Mouse (Mus musculus) liver, embryonic 12.5 days (tissue): ENCODE results near the gene Mb21d2. TPM values are rescaled to one million over a fixed set of nuclear protein-coding genes. Genes with fewer than 3 reads are reported as not detected.

Experiments
- ATAC-seq: fragments of 200-750 bp; cut with Nextera tagmentation; 2 replicates; pipeline ENCODE4 v1.8.0; 2017; ENCODE audit warnings: moderate number of reproducible peaks, mild to moderate bottlenecking, moderate library complexity
- H3K27ac ChIP-seq: fragments of 300-500 bp; sonication (generic); 2 replicates; pipeline ENCODE4 v1.5.1; 2016; ENCODE audit warnings: mild to moderate bottlenecking
- H3K27me3 ChIP-seq: fragments of 300-500 bp; sonication (generic); replicated peaks from 2 replicates; pipeline ENCODE4 v1.6.1; 2016; ENCODE audit warnings: mild to moderate bottlenecking, moderate library complexity
- H3K36me3 ChIP-seq: fragments of 300-500 bp; sonication (generic); 2 replicates; pipeline ENCODE4 v1.6.1; 2016; ENCODE audit warnings: mild to moderate bottlenecking, moderate library complexity
- H3K4me1 ChIP-seq: fragments of 300-500 bp; sonication (generic); 2 replicates; pipeline ENCODE4 v1.6.1; 2016
- H3K4me2 ChIP-seq: fragments of 300-500 bp; sonication (generic); 2 replicates; pipeline ENCODE4 v1.6.1; 2016; ENCODE audit warnings: mild to moderate bottlenecking, moderate library complexity
- H3K4me3 ChIP-seq: fragments of 300-500 bp; sonication (generic); 2 replicates; pipeline ENCODE4 v1.5.1; 2016; ENCODE audit warnings: mild to moderate bottlenecking, moderate library complexity
- H3K9ac ChIP-seq: fragments of 300-500 bp; sonication (generic); 2 replicates; pipeline ENCODE4 v1.6.1; 2016; ENCODE audit warnings: mild to moderate bottlenecking, moderate library complexity
- H3K9me3 ChIP-seq: fragments of 300-500 bp; sonication (generic); replicated peaks from 2 replicates; pipeline ENCODE4 v1.6.1; 2016; ENCODE audit warnings: mild to moderate bottlenecking, moderate library complexity
- WGBS: fragments of 180-500 bp; shearing (Covaris S2); methylation state at CpG from one replicate; pipeline ENCODE4 v1.1.7; 2016; ENCODE audit not compliant: insufficient replicate concordance; 5-methylcytosine and 5-hydroxymethylcytosine counted together
- polyA plus RNA-seq: library from polyadenylated mRNA; unstranded; fragments of >200 nt; fragmentation: Nextera tagmentation; extraction: Ambion mirVana; gene quantifications from 2 replicates; pipeline ENCODE4 v1.2.1, GENCODE M21; 2016

Gene Mb21d2
- polyA plus RNA-seq, 1 experiment from 2014 or later = 2.5 TPM

DNA sequence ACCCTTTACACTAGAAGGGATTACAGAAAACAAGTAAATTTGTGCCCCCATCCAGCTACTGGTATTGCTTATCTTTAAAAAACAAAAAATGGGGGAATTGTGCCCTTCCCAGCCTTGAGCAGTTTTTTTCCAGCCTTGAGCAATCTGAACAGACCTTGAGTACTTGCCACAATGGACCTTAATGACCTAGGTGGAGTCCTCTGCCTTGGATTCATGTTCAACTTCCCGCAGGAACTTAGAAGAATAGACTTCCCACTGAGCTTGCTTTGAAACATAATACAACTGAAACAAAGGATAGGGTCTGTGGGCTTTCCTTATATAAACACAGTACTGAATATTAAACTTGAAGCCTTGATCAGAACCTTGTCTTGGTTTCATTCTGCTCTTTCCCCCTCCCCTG is 116.2 kb downstream of the Mb21d2 start:
- no peak overlapping the region for H3K4me3 ChIP-seq
- H3K9me3 ChIP-seq = peaks cover 3% of the 10 kb centered on the region; the same call in 1 of the 2 replicates
- H3K4me2 ChIP-seq = no peak overlapping the region
- H3K9ac ChIP-seq = no peak overlapping the region
- H3K36me3 ChIP-seq = no peaks in the 10 kb centered on the region
- no peaks in the 10 kb centered on the region for H3K4me1 ChIP-seq
- H3K27me3 ChIP-seq = no peaks in the 10 kb centered on the region
- no peak for ATAC-seq
- no peak overlapping the region for H3K27ac ChIP-seq
- WGBS = 66% methylated on average over 1 of the region's 1 CpGs

GRCm38 (mm10) chr16:28809089-28809488 is 120.4 kb downstream of the Mb21d2 start:
- H3K9me3 ChIP-seq = peaks cover 3% of the 10 kb centered on the region; the same call in 1 of the 2 replicates
- no peak for ATAC-seq
- H3K36me3 ChIP-seq = no peaks in the 10 kb centered on the region
- H3K4me1 ChIP-seq = no peaks in the 10 kb centered on the region
- H3K27ac ChIP-seq = no peak overlapping the region
- no peaks in the 10 kb centered on the region for H3K27me3 ChIP-seq
- H3K9ac ChIP-seq = no peak overlapping the region
- no peak overlapping the region for H3K4me3 ChIP-seq
- no peak overlapping the region for H3K4me2 ChIP-seq
- WGBS = 36% methylated on average over 1 of the region's 1 CpGs

DNA sequence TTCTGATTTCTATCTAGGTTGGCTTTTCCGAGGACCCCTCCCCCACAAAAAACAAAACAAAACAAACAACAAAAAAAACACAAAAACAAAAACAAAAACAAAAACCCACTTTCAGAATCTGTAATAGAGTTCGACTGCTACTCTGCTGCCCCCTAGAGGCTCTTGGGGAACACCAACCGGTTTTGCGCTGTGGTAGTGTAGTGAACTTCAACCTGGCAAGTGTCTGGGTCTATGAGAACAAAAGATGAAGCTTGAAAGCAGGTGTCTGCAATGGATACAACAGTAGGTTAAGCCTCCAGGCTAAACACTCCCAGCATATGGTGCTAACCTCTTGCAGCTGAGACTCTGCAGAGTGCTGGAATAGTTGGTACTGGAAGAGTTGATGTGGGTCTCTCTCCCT is 136.4 kb downstream of the Mb21d2 start:
- H3K4me2 ChIP-seq = no peak overlapping the region
- H3K36me3 ChIP-seq = no peaks in the 10 kb centered on the region
- no peak overlapping the region for H3K9ac ChIP-seq
- H3K27me3 ChIP-seq = no peaks in the 10 kb centered on the region
- H3K27ac ChIP-seq = no peak overlapping the region
- no peaks in the 10 kb centered on the region for H3K9me3 ChIP-seq
- H3K4me3 ChIP-seq = no peak overlapping the region
- no peak for ATAC-seq
- WGBS = 1% methylated on average over 4 of the region's 4 CpGs
- no peaks in the 10 kb centered on the region for H3K4me1 ChIP-seq

Other genes starting within 250 kb of the Mb21d2 start
- 0.14 and 1.4 TPM in 2 replicates for gene Fgf12, start 176.6 kb downstream of the Mb21d2 start, polyA plus RNA-seq